Mouse (Mus musculus): ENCODE results near the gene Abat. TPM values are rescaled to one million over a fixed set of nuclear protein-coding genes. Genes with fewer than 3 reads are reported as not detected.

Gene Abat
- polyA plus RNA-seq, 1 experiment from 2014 or later = 60.3 TPM

DNA sequence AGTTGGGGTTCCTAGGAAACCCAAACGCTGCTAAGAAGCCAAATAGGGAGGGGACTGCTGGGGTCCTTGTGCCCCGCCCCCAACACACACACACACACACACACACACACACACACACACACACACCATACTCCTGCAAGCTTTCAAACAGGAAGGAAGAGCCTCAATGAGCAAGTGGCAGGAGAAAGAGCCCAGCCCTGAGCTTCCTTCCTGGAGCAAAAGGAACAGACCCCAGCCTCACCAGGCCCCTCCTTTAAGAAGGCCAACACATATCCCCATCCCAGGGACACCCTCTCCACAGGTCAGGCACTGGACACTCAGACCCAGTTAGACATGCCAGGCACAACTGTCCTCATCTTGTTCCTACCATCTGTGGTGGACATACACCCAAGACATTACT, 149.8 kb downstream of the Abat start:
- whole genome bisulfite sequencing = 83% methylated on average over 2 of the region's 2 CpGs
- Histone ChIP-seq H3K36me3 (ENCODE audit: control insufficient read depth, insufficient read depth, low read length) (peaks cover 9% of the 10 kb centered on the region), H3K4me1 (ENCODE audit: control insufficient read depth, insufficient read depth, low read length) (peaks cover 6% of the 10 kb centered on the region; the same call in 1 of the 2 replicates), H3K9ac (ENCODE audit: low read length) (no peak overlapping the region), H3K27me3 (ENCODE audit: control insufficient read depth, insufficient read depth, low read length) (no peaks in the 10 kb centered on the region), H3K27ac (ENCODE audit: low read depth, low read length) (no peak overlapping the region), H3K4me3 (ENCODE audit: low read depth, low read length) (no peak overlapping the region), H3K4me2 (ENCODE audit: low read depth) (no peak overlapping the region), H3K9me3 (ENCODE audit: control insufficient read depth, low read length) (no peaks in the 10 kb centered on the region)
- ATAC-seq (ENCODE audit: insufficient read depth, low FRiP score, low TSS enrichment) (no peak), DNase-seq (ENCODE audit: low spot score) (no peak)

DNA sequence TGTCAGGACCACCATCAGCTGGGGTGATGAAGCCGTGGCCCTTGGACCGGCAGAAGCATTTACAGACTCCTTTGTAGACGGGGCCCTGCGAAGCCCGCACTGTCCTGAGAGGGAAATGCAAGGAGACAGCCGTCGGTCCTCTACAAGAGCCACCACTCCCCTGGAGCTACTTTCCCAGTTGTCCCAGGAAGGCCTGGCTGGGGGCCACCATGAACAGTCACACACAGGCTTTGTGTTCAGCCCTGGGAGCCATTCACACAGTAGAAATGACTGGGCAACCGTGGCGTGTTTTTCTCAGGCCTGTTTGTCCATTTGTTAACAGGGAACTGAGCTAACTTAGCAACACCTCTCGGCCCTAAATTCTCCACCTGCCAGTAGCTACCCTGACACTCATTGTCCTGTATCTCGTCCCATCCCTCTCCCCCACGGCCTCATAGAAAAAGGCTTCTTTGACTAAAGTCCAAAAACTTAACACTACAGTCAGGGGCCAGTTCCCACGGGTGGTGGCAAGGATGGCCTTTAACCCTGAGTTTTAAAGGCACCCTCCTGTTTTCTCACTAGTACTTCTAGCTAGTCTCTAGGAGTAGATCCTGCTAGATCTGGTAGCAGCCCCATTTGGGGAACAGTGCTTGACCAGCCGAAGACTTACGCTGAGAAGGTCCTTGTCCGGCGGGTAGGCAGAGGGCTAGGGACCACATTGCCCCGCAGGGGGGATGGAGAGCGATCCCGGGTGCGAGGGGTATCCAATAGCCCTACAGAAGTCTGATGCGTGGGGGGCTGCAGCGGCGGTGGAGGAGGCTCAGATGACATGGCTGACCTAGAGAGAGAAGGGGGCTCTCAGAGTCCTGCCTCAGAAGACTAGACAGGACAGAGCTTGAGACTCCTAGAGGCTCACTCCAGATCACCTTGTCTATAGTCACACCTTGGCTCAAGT, 150.6 kb downstream of the Abat start:
- no peak overlapping the region for H3K4me2 ChIP-seq (ENCODE audit: low read depth)
- H3K4me3 ChIP-seq (ENCODE audit: low read depth, low read length) = no peak overlapping the region
- no peak for ATAC-seq (ENCODE audit: insufficient read depth, low FRiP score, low TSS enrichment)
- H3K36me3 ChIP-seq (ENCODE audit: control insufficient read depth, insufficient read depth, low read length) = peaks cover 9% of the 10 kb centered on the region
- no peak for DNase-seq (ENCODE audit: low spot score)
- H3K27ac ChIP-seq (ENCODE audit: low read depth, low read length) = no peak overlapping the region
- 80% methylated on average over 24 of the region's 24 CpGs for WGBS
- H3K9ac ChIP-seq (ENCODE audit: low read length) = no peak overlapping the region
- peaks cover 12% of the 10 kb centered on the region for H3K4me1 ChIP-seq (ENCODE audit: control insufficient read depth, insufficient read depth, low read length)
- H3K27me3 ChIP-seq (ENCODE audit: control insufficient read depth, insufficient read depth, low read length) = no peaks in the 10 kb centered on the region
- no peaks in the 10 kb centered on the region for H3K9me3 ChIP-seq (ENCODE audit: control insufficient read depth, low read length)

DNA sequence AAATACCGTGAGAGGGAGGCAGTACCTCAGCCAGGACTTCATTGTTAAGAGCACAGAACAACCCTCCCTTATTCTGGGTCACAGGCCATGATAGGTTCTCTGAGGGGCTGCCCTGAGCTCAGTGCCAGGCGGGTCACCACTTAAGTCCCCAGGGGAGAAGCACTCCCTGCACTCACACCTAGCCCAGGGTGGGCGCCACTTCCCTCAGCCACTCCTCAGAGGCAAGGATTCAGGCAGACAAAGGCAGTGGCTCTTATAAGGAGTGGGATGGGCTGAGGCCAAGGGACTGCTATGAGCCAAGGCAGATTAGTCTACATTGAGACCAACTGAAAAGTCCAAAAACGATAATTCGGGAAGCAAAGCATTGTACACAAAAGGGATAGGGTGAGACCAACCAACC, 152.1 kb downstream of the Abat start:
- 79% methylated on average over 5 of the region's 5 CpGs for WGBS
- H3K4me1 ChIP-seq (ENCODE audit: control insufficient read depth, insufficient read depth, low read length) = peaks cover 24% of the 10 kb centered on the region

DNA sequence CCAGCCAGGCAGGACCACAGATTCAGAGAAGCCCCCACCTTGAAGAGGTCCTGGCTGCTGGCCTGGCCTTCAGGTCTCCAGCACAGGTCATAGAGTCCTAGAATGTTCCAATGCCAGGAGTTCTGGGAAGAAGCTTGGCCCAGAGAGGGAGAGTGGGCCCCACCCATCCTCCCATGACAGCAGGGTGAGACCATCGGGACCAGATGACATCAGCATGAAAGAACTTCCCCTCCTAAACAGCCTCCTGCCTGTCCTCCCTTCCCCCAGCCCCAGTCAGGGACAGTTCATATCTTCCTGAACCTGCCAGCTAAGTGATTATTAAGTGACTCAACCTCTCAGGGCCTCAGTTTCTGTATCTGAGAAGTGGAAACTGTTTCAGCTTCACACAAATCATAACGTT, 153.2 kb downstream of the Abat start:
- Histone ChIP-seq H3K4me1 (ENCODE audit: control insufficient read depth, insufficient read depth, low read length) (peaks cover 28% of the 10 kb centered on the region), H3K27me3 (ENCODE audit: control insufficient read depth, insufficient read depth, low read length) (no peaks in the 10 kb centered on the region), H3K4me2 (ENCODE audit: low read depth) (no peak overlapping the region), H3K9ac (ENCODE audit: low read length) (no peak overlapping the region), H3K27ac (ENCODE audit: low read depth, low read length) (no peak overlapping the region), H3K9me3 (ENCODE audit: control insufficient read depth, low read length) (no peaks in the 10 kb centered on the region), H3K36me3 (ENCODE audit: control insufficient read depth, insufficient read depth, low read length) (peaks cover 3% of the 10 kb centered on the region; the same call in 1 of the 2 replicates), H3K4me3 (ENCODE audit: low read depth, low read length) (no peak overlapping the region)
- ATAC-seq (ENCODE audit: insufficient read depth, low FRiP score, low TSS enrichment) = no peak
- DNase-seq (ENCODE audit: low spot score) = no peak
- WGBS = 57% methylated on average over 2 of the region's 2 CpGs

More for the DNA sequence above, 152.1 kb downstream of the Abat start:
- no peak overlapping the region for H3K4me2 ChIP-seq (ENCODE audit: low read depth)
- H3K9me3 ChIP-seq (ENCODE audit: control insufficient read depth, low read length) = no peaks in the 10 kb centered on the region
- H3K27me3 ChIP-seq (ENCODE audit: control insufficient read depth, insufficient read depth, low read length) = no peaks in the 10 kb centered on the region
- DNase-seq (ENCODE audit: low spot score) (no peak), ATAC-seq (ENCODE audit: insufficient read depth, low FRiP score, low TSS enrichment) (no peak)
- H3K9ac ChIP-seq (ENCODE audit: low read length) = no peak overlapping the region
- H3K36me3 ChIP-seq (ENCODE audit: control insufficient read depth, insufficient read depth, low read length) = peaks cover 7% of the 10 kb centered on the region
- no peak overlapping the region for H3K27ac ChIP-seq (ENCODE audit: low read depth, low read length)
- H3K4me3 ChIP-seq (ENCODE audit: low read depth, low read length) = no peak overlapping the region

- WGBS = 88% methylated on average over 7 of the region's 7 CpGs
- Histone ChIP-seq H3K4me1 (ENCODE audit: control insufficient read depth, insufficient read depth, low read length) (peaks cover 28% of the 10 kb centered on the region), H3K9ac (ENCODE audit: low read length) (no peak overlapping the region)
Observed at GRCm38 (mm10) chr16:8667261-8667660, 154.0 kb downstream of the Abat start.

GRCm38 (mm10) chr16:8667814-8668213, 154.6 kb downstream of the Abat start:
- Histone ChIP-seq H3K27me3 (ENCODE audit: control insufficient read depth, insufficient read depth, low read length) (0 out of 2 replicates have a peak, but pooled peaks cover under 1% of the 10 kb centered on the region), H3K9ac (ENCODE audit: low read length) (no peak overlapping the region), H3K4me1 (ENCODE audit: control insufficient read depth, insufficient read depth, low read length) (peaks cover 28% of the 10 kb centered on the region), H3K4me3 (ENCODE audit: low read depth, low read length) (no peak overlapping the region), H3K36me3 (ENCODE audit: control insufficient read depth, insufficient read depth, low read length) (no peaks in the 10 kb centered on the region; the same call in 1 of the 2 replicates), H3K9me3 (ENCODE audit: control insufficient read depth, low read length) (no peaks in the 10 kb centered on the region), H3K4me2 (ENCODE audit: low read depth) (no peak overlapping the region), H3K27ac (ENCODE audit: low read depth, low read length) (no peak overlapping the region)
- ATAC-seq (ENCODE audit: insufficient read depth, low FRiP score, low TSS enrichment) = no peak
- DNase-seq (ENCODE audit: low spot score) = no peak
- 78% methylated on average over 4 of the region's 4 CpGs for WGBS

More at GRCm38 (mm10) chr16:8667261-8667660, 154.0 kb downstream of the Abat start:
- Histone ChIP-seq H3K4me2 (ENCODE audit: low read depth) (no peak overlapping the region), H3K27me3 (ENCODE audit: control insufficient read depth, insufficient read depth, low read length) (no peaks in the 10 kb centered on the region), H3K4me3 (ENCODE audit: low read depth, low read length) (no peak overlapping the region), H3K27ac (ENCODE audit: low read depth, low read length) (no peak overlapping the region), H3K36me3 (ENCODE audit: control insufficient read depth, insufficient read depth, low read length) (peaks cover 3% of the 10 kb centered on the region; the same call in 1 of the 2 replicates), H3K9me3 (ENCODE audit: control insufficient read depth, low read length) (no peaks in the 10 kb centered on the region)
- no peak for DNase-seq (ENCODE audit: low spot score)
- ATAC-seq (ENCODE audit: insufficient read depth, low FRiP score, low TSS enrichment) = no peak

DNA sequence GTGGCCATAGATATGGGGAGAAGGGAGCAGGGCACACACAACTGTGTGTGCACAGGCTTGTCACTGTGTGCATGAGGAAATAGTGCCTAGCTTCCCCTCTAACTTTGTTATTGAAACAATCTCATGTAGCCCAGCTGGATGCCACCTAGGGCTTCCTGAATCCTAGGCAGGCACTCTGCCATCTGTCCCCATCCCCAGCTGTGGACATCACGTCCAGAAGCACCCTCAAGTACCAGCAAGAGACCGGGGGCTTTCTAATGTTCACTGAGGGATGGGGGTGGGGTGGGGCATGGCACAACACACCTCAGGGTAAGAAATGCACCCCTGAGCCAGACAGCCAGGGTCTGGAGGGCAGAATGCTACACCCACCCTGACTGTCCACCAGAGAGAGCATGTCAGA, 155.2 kb downstream of the Abat start:
- Histone ChIP-seq H3K9ac (ENCODE audit: low read length) (no peak overlapping the region), H3K9me3 (ENCODE audit: control insufficient read depth, low read length) (no peaks in the 10 kb centered on the region), H3K27me3 (ENCODE audit: control insufficient read depth, insufficient read depth, low read length) (0 out of 2 replicates have a peak, but pooled peaks cover 5% of the 10 kb centered on the region), H3K4me3 (ENCODE audit: low read depth, low read length) (no peak overlapping the region), H3K4me1 (ENCODE audit: control insufficient read depth, insufficient read depth, low read length) (peaks cover 28% of the 10 kb centered on the region), H3K27ac (ENCODE audit: low read depth, low read length) (no peak overlapping the region), H3K36me3 (ENCODE audit: control insufficient read depth, insufficient read depth, low read length) (no peaks in the 10 kb centered on the region; the same call in 1 of the 2 replicates), H3K4me2 (ENCODE audit: low read depth) (peak overlapping the region; percentile 8)
- 71% methylated on average over 2 of the region's 2 CpGs for WGBS
- DNase-seq (ENCODE audit: low spot score) (no peak), ATAC-seq (ENCODE audit: insufficient read depth, low FRiP score, low TSS enrichment) (no peak)

DNA sequence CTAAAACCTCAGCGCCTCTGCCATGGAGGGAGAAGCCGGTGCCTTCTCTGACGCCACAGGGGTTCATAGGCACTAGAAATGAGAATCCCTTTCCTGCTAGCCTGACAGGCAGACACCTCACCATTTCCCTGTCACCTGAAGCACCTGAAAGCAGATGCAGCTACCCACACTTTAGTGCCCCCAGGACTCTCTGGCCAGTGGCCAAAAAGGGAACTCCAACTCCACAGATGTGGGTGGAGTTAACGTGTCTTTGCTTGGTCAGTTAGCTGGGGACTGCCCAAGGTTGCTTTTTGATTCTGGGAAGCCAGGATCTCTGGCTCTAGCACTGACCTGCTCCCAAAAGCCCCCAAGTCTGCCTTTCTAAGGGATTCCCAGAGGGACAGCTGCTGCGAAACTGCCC, 156.2 kb downstream of the Abat start:
- DNase-seq (ENCODE audit: low spot score) (no peak), ATAC-seq (ENCODE audit: insufficient read depth, low FRiP score, low TSS enrichment) (no peak)
- Histone ChIP-seq H3K9ac (ENCODE audit: low read length) (peak overlapping the region; percentile 69), H3K9me3 (ENCODE audit: control insufficient read depth, low read length) (no peaks in the 10 kb centered on the region), H3K4me1 (ENCODE audit: control insufficient read depth, insufficient read depth, low read length) (peaks cover 28% of the 10 kb centered on the region), H3K27ac (ENCODE audit: low read depth, low read length) (no peak overlapping the region), H3K27me3 (ENCODE audit: control insufficient read depth, insufficient read depth, low read length) (0 out of 2 replicates have a peak, but pooled peaks cover 5% of the 10 kb centered on the region), H3K4me2 (ENCODE audit: low read depth) (peak overlapping the region; percentile 64), H3K36me3 (ENCODE audit: control insufficient read depth, insufficient read depth, low read length) (no peaks in the 10 kb centered on the region), H3K4me3 (ENCODE audit: low read depth, low read length) (peak overlapping the region; percentile 62)
- 54% methylated on average over 5 of the region's 5 CpGs for WGBS
